Mouse (Mus musculus) embryonic facial prominence, embryonic 13.5 days (tissue): Measurements from ENCODE around the gene Fam185a. TPM values are rescaled to one million over a fixed set of nuclear protein-coding genes. Genes with fewer than 3 reads are reported as not detected.
A peak's percentile ranks its signal among the peaks of the same experiment; 100 is the strongest.

Source experiments
- ATAC-seq: fragments of 200-750 bp; cut with Nextera tagmentation; 2 replicates; pipeline ENCODE4 v1.8.0; 2017; ENCODE audit warnings: low read depth; ENCODE audit not compliant: insufficient number of reproducible peaks, insufficient read depth, low FRiP score, low TSS enrichment
- H3K27ac ChIP-seq: fragments of 300-500 bp; sonication (generic); 2 replicates; pipeline ENCODE4 v1.5.1; 2015; ENCODE audit warnings: moderate library complexity, mild to moderate bottlenecking, inconsistent platforms
- H3K27me3 ChIP-seq: fragments of 300-500 bp; sonication (generic); 2 replicates; pipeline ENCODE4 v1.6.1; 2015; ENCODE audit warnings: mild to moderate bottlenecking, inconsistent platforms
- H3K36me3 ChIP-seq: fragments of 300-500 bp; sonication (generic); 2 replicates; pipeline ENCODE4 v1.6.1; 2015; ENCODE audit warnings: mild to moderate bottlenecking, inconsistent platforms
- H3K4me1 ChIP-seq: fragments of 300-500 bp; sonication (generic); 2 replicates; pipeline ENCODE4 v1.6.1; 2015; ENCODE audit warnings: inconsistent platforms
- H3K4me2 ChIP-seq: fragments of 300-500 bp; sonication (generic); 2 replicates; pipeline ENCODE4 v1.6.1; 2015; ENCODE audit warnings: moderate library complexity, mild to moderate bottlenecking, inconsistent platforms
- H3K4me3 ChIP-seq: fragments of 300-500 bp; sonication (generic); 2 replicates; pipeline ENCODE4 v1.5.1; 2015; ENCODE audit warnings: mild to moderate bottlenecking, inconsistent platforms
- H3K9ac ChIP-seq: fragments of 300-500 bp; sonication (generic); 2 replicates; pipeline ENCODE4 v1.6.1; 2015; ENCODE audit warnings: mild to moderate bottlenecking, inconsistent platforms
- H3K9me3 ChIP-seq: fragments of 300-500 bp; sonication (generic); 2 replicates; pipeline ENCODE4 v1.6.1; 2016; ENCODE audit warnings: inconsistent platforms
- WGBS: fragments of 180-500 bp; shearing (Covaris S2); methylation state at CpG from one replicate; pipeline ENCODE4 v1.1.7; 2015; ENCODE audit warnings: mixed read lengths; 5-methylcytosine and 5-hydroxymethylcytosine counted together
- polyA plus RNA-seq: library from polyadenylated mRNA; unstranded; fragments of >200 nt; fragmentation: Nextera tagmentation; extraction: Ambion mirVana; gene quantifications from 2 replicates; pipeline ENCODE4 v1.2.1, GENCODE M21; 2015

The Fam185a gene
- polyA plus RNA-seq, 1 experiment from 2014 or later = 5.3 TPM

- peaks cover 46% of the 10 kb centered on the region for H3K4me1 ChIP-seq
- no peaks in the 10 kb centered on the region for H3K36me3 ChIP-seq
- 93% methylated on average over 2 of the region's 2 CpGs for WGBS
- H3K27me3 ChIP-seq = no peaks in the 10 kb centered on the region
- no peak overlapping the region for H3K4me2 ChIP-seq
- no peak overlapping the region for H3K9ac ChIP-seq
- no peaks in the 10 kb centered on the region for H3K9me3 ChIP-seq
- no peak for ATAC-seq
- H3K4me3 ChIP-seq = no peak overlapping the region
- no peak overlapping the region for H3K27ac ChIP-seq
Measured at GRCm38 (mm10) chr5:21498490-21498889, 73.7 kb downstream of the Fam185a start.

- no peak overlapping the region for H3K9ac ChIP-seq
- peaks cover 42% of the 10 kb centered on the region for H3K4me1 ChIP-seq
- H3K9me3 ChIP-seq = no peaks in the 10 kb centered on the region
- no peaks in the 10 kb centered on the region for H3K27me3 ChIP-seq
- no peaks in the 10 kb centered on the region for H3K36me3 ChIP-seq
- no peak overlapping the region for H3K27ac ChIP-seq
- WGBS = 88% methylated on average over 11 of the region's 11 CpGs
- no peak overlapping the region for H3K4me2 ChIP-seq
- no peak for ATAC-seq
- no peak overlapping the region for H3K4me3 ChIP-seq
Measured at GRCm38 (mm10) chr5:21498925-21499324, 74.2 kb downstream of the Fam185a start.

GRCm38 (mm10) chr5:21500133-21500532 lies 75.4 kb downstream of the Fam185a start:
- WGBS = 73% methylated on average over 10 of the region's 10 CpGs
- H3K4me1 ChIP-seq = peaks cover 35% of the 10 kb centered on the region
- no peak overlapping the region for H3K9ac ChIP-seq
- H3K4me3 ChIP-seq = no peak overlapping the region
- H3K27me3 ChIP-seq = no peaks in the 10 kb centered on the region
- H3K4me2 ChIP-seq = no peak overlapping the region
- no peaks in the 10 kb centered on the region for H3K36me3 ChIP-seq
- H3K27ac ChIP-seq = no peak overlapping the region
- no peak for ATAC-seq
- no peaks in the 10 kb centered on the region for H3K9me3 ChIP-seq

- no peak overlapping the region for H3K27ac ChIP-seq
Measured at GRCm38 (mm10) chr5:21500941-21501340, 76.2 kb downstream of the Fam185a start.

GRCm38 (mm10) chr5:21502936-21503610 lies 78.3 kb downstream of the Fam185a start:
- no peak overlapping the region for H3K4me2 ChIP-seq
- ATAC-seq = 0 out of 2 replicates have a peak, but pooled peaks have one; percentile 58
- no peak overlapping the region for H3K4me3 ChIP-seq
- no peaks in the 10 kb centered on the region for H3K27me3 ChIP-seq
- H3K4me1 ChIP-seq = peaks cover 29% of the 10 kb centered on the region
- H3K36me3 ChIP-seq = no peaks in the 10 kb centered on the region
- 55% methylated on average over 13 of the region's 13 CpGs for WGBS
- no peak overlapping the region for H3K27ac ChIP-seq
- no peaks in the 10 kb centered on the region for H3K9me3 ChIP-seq
- H3K9ac ChIP-seq = no peak overlapping the region

More at GRCm38 (mm10) chr5:21500941-21501340, 76.2 kb downstream of the Fam185a start:
- WGBS = 79% methylated on average over 2 of the region's 2 CpGs
- H3K4me1 ChIP-seq = peaks cover 26% of the 10 kb centered on the region
- H3K27me3 ChIP-seq = no peaks in the 10 kb centered on the region
- H3K9ac ChIP-seq = no peak overlapping the region
- no peaks in the 10 kb centered on the region for H3K36me3 ChIP-seq
- ATAC-seq = no peak
- no peaks in the 10 kb centered on the region for H3K9me3 ChIP-seq
- H3K4me2 ChIP-seq = no peak overlapping the region
- H3K4me3 ChIP-seq = no peak overlapping the region

- no peak for ATAC-seq
- peaks cover 29% of the 10 kb centered on the region for H3K4me1 ChIP-seq
- no peak overlapping the region for H3K9ac ChIP-seq
- no peaks in the 10 kb centered on the region for H3K9me3 ChIP-seq
- no peak overlapping the region for H3K4me2 ChIP-seq
- no peaks in the 10 kb centered on the region for H3K27me3 ChIP-seq
- no peak overlapping the region for H3K4me3 ChIP-seq
- 89% methylated on average over 8 of the region's 8 CpGs for WGBS
- H3K36me3 ChIP-seq = no peaks in the 10 kb centered on the region
- H3K27ac ChIP-seq = no peak overlapping the region
Measured at GRCm38 (mm10) chr5:21505159-21505558, 80.4 kb downstream of the Fam185a start.

- H3K4me2 ChIP-seq = no peak overlapping the region
- H3K9ac ChIP-seq = no peak overlapping the region
- peak overlapping the region; percentile 55; the same call in 1 of the 2 replicates for H3K27ac ChIP-seq
- no peak overlapping the region for H3K4me3 ChIP-seq
- ATAC-seq = peak; percentile 62; the same call in 1 of the 2 replicates
- H3K36me3 ChIP-seq = no peaks in the 10 kb centered on the region
- H3K27me3 ChIP-seq = no peaks in the 10 kb centered on the region
- H3K9me3 ChIP-seq = no peaks in the 10 kb centered on the region
- peaks cover 21% of the 10 kb centered on the region for H3K4me1 ChIP-seq
- WGBS = 26% methylated on average over 1 of the region's 1 CpGs
Measured at GRCm38 (mm10) chr5:21506887-21507286, 82.1 kb downstream of the Fam185a start.

- no peaks in the 10 kb centered on the region for H3K36me3 ChIP-seq
- WGBS = 80% methylated on average over 4 of the region's 4 CpGs
- no peaks in the 10 kb centered on the region for H3K9me3 ChIP-seq
- H3K4me2 ChIP-seq = no peak overlapping the region
- H3K27ac ChIP-seq = no peak overlapping the region
- ATAC-seq = no peak
- H3K27me3 ChIP-seq = no peaks in the 10 kb centered on the region
- peaks cover 25% of the 10 kb centered on the region for H3K4me1 ChIP-seq
- no peak overlapping the region for H3K4me3 ChIP-seq
- no peak overlapping the region for H3K9ac ChIP-seq
Measured at GRCm38 (mm10) chr5:21509801-21510200, 85.0 kb downstream of the Fam185a start.

- no peak overlapping the region for H3K4me2 ChIP-seq
- 0 out of 2 replicates have a peak, but pooled peaks cover 14% of the 10 kb centered on the region for H3K4me1 ChIP-seq
- no peak for ATAC-seq
- H3K9ac ChIP-seq = no peak overlapping the region
- H3K36me3 ChIP-seq = no peaks in the 10 kb centered on the region
- H3K27me3 ChIP-seq = no peaks in the 10 kb centered on the region
- 53% methylated on average over 10 of the region's 10 CpGs for WGBS
- H3K27ac ChIP-seq = no peak overlapping the region
- H3K9me3 ChIP-seq = no peaks in the 10 kb centered on the region
- H3K4me3 ChIP-seq = no peak overlapping the region
Measured at GRCm38 (mm10) chr5:21513363-21513762, 88.6 kb downstream of the Fam185a start.

GRCm38 (mm10) chr5:21517562-21517961 lies 92.8 kb downstream of the Fam185a start:
- 93% methylated on average over 2 of the region's 2 CpGs for WGBS
- no peaks in the 10 kb centered on the region for H3K27me3 ChIP-seq
- H3K9me3 ChIP-seq = no peaks in the 10 kb centered on the region
- 0 out of 2 replicates have a peak, but pooled peaks cover 17% of the 10 kb centered on the region for H3K4me1 ChIP-seq
- ATAC-seq = no peak
- no peak overlapping the region for H3K4me3 ChIP-seq
- no peak overlapping the region for H3K4me2 ChIP-seq
- H3K9ac ChIP-seq = no peak overlapping the region
- H3K27ac ChIP-seq = no peak overlapping the region
- H3K36me3 ChIP-seq = no peaks in the 10 kb centered on the region

GRCm38 (mm10) chr5:21518207-21518606 lies 93.4 kb downstream of the Fam185a start:
- Histone ChIP-seq H3K4me1 (0 out of 2 replicates have a peak, but pooled peaks cover 14% of the 10 kb centered on the region), H3K27ac (no peak overlapping the region), H3K27me3 (no peaks in the 10 kb centered on the region), H3K9ac (no peak overlapping the region), H3K9me3 (no peaks in the 10 kb centered on the region), H3K4me2 (no peak overlapping the region), H3K4me3 (no peak overlapping the region), H3K36me3 (no peaks in the 10 kb centered on the region)
- ATAC-seq = no peak
- WGBS = 49% methylated on average over 4 of the region's 4 CpGs

- no peaks in the 10 kb centered on the region for H3K9me3 ChIP-seq
- WGBS = 62% methylated on average over 3 of the region's 3 CpGs
Measured at GRCm38 (mm10) chr5:21519166-21519565, 94.4 kb downstream of the Fam185a start.

More at GRCm38 (mm10) chr5:21519166-21519565, 94.4 kb downstream of the Fam185a start:
- Histone ChIP-seq H3K4me1 (0 out of 2 replicates have a peak, but pooled peaks cover 11% of the 10 kb centered on the region), H3K4me2 (no peak overlapping the region), H3K36me3 (no peaks in the 10 kb centered on the region), H3K9ac (no peak overlapping the region), H3K27ac (no peak overlapping the region), H3K4me3 (no peak overlapping the region), H3K27me3 (no peaks in the 10 kb centered on the region)
- no peak for ATAC-seq
